11 mouse cellular contexts compared by ENCODE assay signal in genomic region chr6:91003310-91003995, GRCm38 (mm10). TPM values are rescaled to one million over a fixed set of nuclear protein-coding genes. Genes with fewer than 3 reads are reported as not detected.
DNase-seq lines count a peak whose midpoint lies in the region; ATAC-seq and TF ChIP-seq lines count a peak whose summit lies in the region.
"Had no signal": no experiment of that assay in that cellular context is flagged by ENCODE, and none has a peak within 500 bp of the region (broad histone marks: within the 10 kb centered on the region; RNA-seq: fewer than 3 reads in every experiment).

No protein-coding gene starts in this region.

- no peak for TF ChIP-seq EP300 in stomach, postnatal 0 days (optimal IDR thresholded peaks at IDR 0.05)

- H3K4me1 ChIP-seq in kidney, embryonic 16.5 days (ENCODE audit: insufficient read depth, low read length), result no peaks in the 10 kb centered on the region
- no peaks in the 10 kb centered on the region for H3K4me1 ChIP-seq in kidney, adult 2 months (ENCODE audit: control insufficient read depth, insufficient read depth, low read length)
- H3K4me1 ChIP-seq in liver, embryonic 13.5 days (replicated peaks), result peaks cover 94% of the 10 kb centered on the region
- H3K4me1 ChIP-seq in stomach, postnatal 0 days (replicated peaks; ENCODE audit: control insufficient read depth, insufficient read depth), result no peaks in the 10 kb centered on the region
- peaks cover 10% of the 10 kb centered on the region for H3K4me1 ChIP-seq in hindbrain, embryonic 16.5 days (ENCODE audit: control insufficient read depth, insufficient read depth, low read depth, low read length)
- H3K4me1 ChIP-seq in forebrain, embryonic 11.5 days (replicated peaks; ENCODE audit: control insufficient read depth, insufficient read depth, low read length), result 0 out of 2 replicates have a peak, but pooled peaks cover 2% of the 10 kb centered on the region

- H3K36me3 ChIP-seq in kidney, embryonic 16.5 days (ENCODE audit: insufficient read depth, low read length), result no peaks in the 10 kb centered on the region
- H3K36me3 ChIP-seq in kidney, adult 2 months (ENCODE audit: control insufficient read depth, insufficient read depth, low read length), result no peaks in the 10 kb centered on the region
- no peaks in the 10 kb centered on the region for H3K36me3 ChIP-seq in liver, embryonic 13.5 days
- H3K36me3 ChIP-seq in stomach, postnatal 0 days (ENCODE audit: control insufficient read depth, insufficient read depth, low read length), result no peaks in the 10 kb centered on the region
- H3K36me3 ChIP-seq in hindbrain, embryonic 16.5 days (ENCODE audit: control insufficient read depth, insufficient read depth, low read length), result no peaks in the 10 kb centered on the region
- no peaks in the 10 kb centered on the region for H3K36me3 ChIP-seq in forebrain, embryonic 11.5 days (ENCODE audit: control insufficient read depth, insufficient read depth, low read length)

- H3K4me2 ChIP-seq in kidney, embryonic 16.5 days (replicated peaks; ENCODE audit: low read depth, low read length), result no peak overlapping the region
- peak overlapping the region; percentile 47 for H3K4me2 ChIP-seq in liver, embryonic 13.5 days
- H3K4me2 ChIP-seq in stomach, postnatal 0 days (replicated peaks; ENCODE audit: low read depth), result no peak overlapping the region
- H3K4me2 ChIP-seq in hindbrain, embryonic 16.5 days (ENCODE audit: low read length), result no peak overlapping the region
- no peak overlapping the region for H3K4me2 ChIP-seq in forebrain, embryonic 11.5 days (ENCODE audit: low read depth, low read length, severe bottlenecking)

- no peak overlapping the region for H3K4me3 ChIP-seq in kidney, embryonic 16.5 days (ENCODE audit: low read length)
- no peak overlapping the region for H3K4me3 ChIP-seq in kidney, adult 2 months (ENCODE audit: insufficient read depth, low read depth, low read length)
- peak overlapping the region; percentile 21 for H3K4me3 ChIP-seq in liver, embryonic 13.5 days (replicated peaks)
- no peak overlapping the region for H3K4me3 ChIP-seq in stomach, postnatal 0 days (ENCODE audit: low read depth, low read length)
- H3K4me3 ChIP-seq in hindbrain, embryonic 16.5 days (ENCODE audit: low read length), result no peak overlapping the region
- H3K4me3 ChIP-seq in forebrain, embryonic 11.5 days (ENCODE audit: low read depth, low read length), result no peak overlapping the region

- H3K27me3 ChIP-seq in kidney, embryonic 16.5 days (ENCODE audit: insufficient read depth, low read length), result no peaks in the 10 kb centered on the region
- H3K27me3 ChIP-seq in kidney, adult 2 months (replicated peaks; ENCODE audit: control insufficient read depth, insufficient read depth, low read length), result no peaks in the 10 kb centered on the region; the same call in 1 of the 2 replicates
- no peaks in the 10 kb centered on the region for H3K27me3 ChIP-seq in liver, embryonic 13.5 days
- no peaks in the 10 kb centered on the region for H3K27me3 ChIP-seq in stomach, postnatal 0 days (ENCODE audit: control insufficient read depth, insufficient read depth, low read length)
- no peaks in the 10 kb centered on the region for H3K27me3 ChIP-seq in hindbrain, embryonic 16.5 days (replicated peaks; ENCODE audit: control insufficient read depth, insufficient read depth, low read length)
- H3K27me3 ChIP-seq in forebrain, embryonic 11.5 days (ENCODE audit: control insufficient read depth, insufficient read depth, low read length), result no peaks in the 10 kb centered on the region

- 0 out of 2 replicates have a peak, but pooled peaks have one; percentile 64 for ATAC-seq in kidney, embryonic 16.5 days (ENCODE audit: low FRiP score, low TSS enrichment)
- peak; percentile 65 for ATAC-seq in liver, embryonic 13.5 days (ENCODE audit: low read depth)
- peak; percentile 45; the same call in 1 of the 2 replicates for ATAC-seq in stomach, postnatal 0 days (ENCODE audit: low FRiP score, low TSS enrichment)
- ATAC-seq in hindbrain, embryonic 16.5 days, result no peak
- ATAC-seq in forebrain, embryonic 11.5 days (replicated peaks; ENCODE audit: low FRiP score), result no peak

- no peak overlapping the region for H3K9ac ChIP-seq in kidney, embryonic 16.5 days (replicated peaks; ENCODE audit: low read length)
- peak overlapping the region; percentile 48 for H3K9ac ChIP-seq in liver, embryonic 13.5 days
- no peak overlapping the region for H3K9ac ChIP-seq in stomach, postnatal 0 days (ENCODE audit: low read length)
- H3K9ac ChIP-seq in hindbrain, embryonic 16.5 days (ENCODE audit: low read depth, low read length), result no peak overlapping the region
- H3K9ac ChIP-seq in forebrain, embryonic 11.5 days (ENCODE audit: low read length), result no peak overlapping the region

- TF ChIP-seq POLR2A in kidney, adult 2 months (IDR thresholded peaks at IDR 0.05; ENCODE audit: low read depth, low read length), result no peak

- no peak for TF ChIP-seq CTCF in kidney, adult 2 months (conservative IDR thresholded peaks at IDR 0.05; ENCODE audit: insufficient read depth, insufficient read length, low read depth, low read length)
- no peak for TF ChIP-seq CTCF in stomach, postnatal 0 days (IDR thresholded peaks at IDR 0.05; ENCODE audit: low read depth)

- H3K27ac ChIP-seq in kidney, embryonic 16.5 days (ENCODE audit: low read length), result no peak overlapping the region
- no peak overlapping the region for H3K27ac ChIP-seq in kidney, adult 2 months (ENCODE audit: insufficient read depth, low read depth, low read length)
- H3K27ac ChIP-seq in liver, embryonic 13.5 days, result peak overlapping the region; percentile 84
- H3K27ac ChIP-seq in stomach, postnatal 0 days (replicated peaks), result no peak overlapping the region
- no peak overlapping the region for H3K27ac ChIP-seq in hindbrain, embryonic 16.5 days (ENCODE audit: low read depth, low read length)
- no peak overlapping the region for H3K27ac ChIP-seq in forebrain, embryonic 11.5 days (ENCODE audit: low read depth, low read length)

- 25% methylated on average over 3 of the region's 3 CpGs for WGBS in kidney, embryonic 16.5 days
- WGBS in kidney, adult 2 months, result 30% methylated on average over 3 of the region's 3 CpGs
- WGBS in liver, embryonic 13.5 days (ENCODE audit: insufficient replicate concordance), result 7% methylated on average over 3 of the region's 3 CpGs
- 16% methylated on average over 3 of the region's 3 CpGs for WGBS in stomach, postnatal 0 days
- WGBS in hindbrain, embryonic 16.5 days, result 36% methylated on average over 3 of the region's 3 CpGs
- 33% methylated on average over 3 of the region's 3 CpGs for WGBS in forebrain, embryonic 11.5 days

- no peaks in the 10 kb centered on the region for H3K9me3 ChIP-seq in kidney, embryonic 16.5 days (ENCODE audit: low read length)
- no peaks in the 10 kb centered on the region for H3K9me3 ChIP-seq in liver, embryonic 13.5 days (replicated peaks)
- H3K9me3 ChIP-seq in stomach, postnatal 0 days (ENCODE audit: control insufficient read depth, low read length), result no peaks in the 10 kb centered on the region
- H3K9me3 ChIP-seq in hindbrain, embryonic 16.5 days (ENCODE audit: control insufficient read depth, low read length), result no peaks in the 10 kb centered on the region
- H3K9me3 ChIP-seq in forebrain, embryonic 11.5 days (ENCODE audit: control insufficient read depth, low read length), result no peaks in the 10 kb centered on the region

- no peak for DNase-seq in kidney, adult 2 months
- DNase-seq in ZHBTc4 (ENCODE audit: low read depth, low spot score), result peak; percentile 45
- DNase-seq in liver, embryonic 13.5 days, result no peak
- no peak for DNase-seq in stomach, postnatal 0 days (ENCODE audit: low spot score)
- no peak for DNase-seq in forebrain, embryonic 11.5 days (ENCODE audit: low spot score)
- DNase-seq: gastrocnemius, postnatal 10 days; heart, postnatal 14 days; kidney, adult 8-10 months; lung, postnatal 36 days had no signal

RNA-seq across cellular contexts. Expression of gene Iqsec1, which starts 15.0 kb away (rescaled TPM):
- 10.5 and 10.9 TPM in 2 replicates for polyA plus RNA-seq in kidney, embryonic 16.5 days (2015; fragmentation: Nextera tagmentation; extraction: Ambion mirVana)
- polyA plus RNA-seq in kidney, adult 2 months (2012; rRNA removed), result 149 and 162 TPM in 2 replicates
- 2.6 and 3.4 TPM in 2 replicates for polyA plus RNA-seq in liver, embryonic 13.5 days (2015; fragmentation: Nextera tagmentation; extraction: Ambion mirVana)
- 4.8 and 5.1 TPM in 2 replicates for polyA plus RNA-seq in stomach, postnatal 0 days (2015; fragmentation: Nextera tagmentation; extraction: Ambion mirVana)
- 22.9 and 25.8 TPM in 2 replicates for polyA plus RNA-seq in hindbrain, embryonic 16.5 days (2015; fragmentation: Nextera tagmentation; extraction: Ambion mirVana)
- polyA plus RNA-seq in forebrain, embryonic 11.5 days (2014; fragmentation: Nextera tagmentation; extraction: Ambion mirVana), result 15.0 and 17.4 TPM in 2 replicates

Comparison
In these comparisons a context has a peak if more than half of its experiments do, and no peak if none do; other contexts are left out.
1. ATAC-seq: peak in kidney, embryonic 16.5 days (single experiment), liver, embryonic 13.5 days (single experiment) and stomach, postnatal 0 days (single experiment); none in hindbrain, embryonic 16.5 days (single experiment) and forebrain, embryonic 11.5 days (single experiment).